Mouse (Mus musculus) midbrain, embryonic 10.5 days (tissue): Measurements from ENCODE around the gene Lrrc7. TPM values are rescaled to one million over a fixed set of nuclear protein-coding genes. Genes with fewer than 3 reads are reported as not detected.
"Not testable (repeated sequence)": the region's sequence is repeated elsewhere in the genome, so short reads cannot be mapped to it uniquely, and the experiment has no call there.

Source experiments
- DNase-seq: peaks from one replicate; pipeline ENCODE4 v3.0.0-alpha.2; 2017; ENCODE audit warnings: low spot score
- H3K27ac ChIP-seq: fragments of 300-500 bp; sonication (generic); replicated peaks from 2 replicates; pipeline ENCODE4 v1.5.1; 2016; ENCODE audit warnings: mild to moderate bottlenecking
- H3K27me3 ChIP-seq: fragments of 300-500 bp; sonication (generic); 2 replicates; pipeline ENCODE4 v1.6.1; 2016; ENCODE audit warnings: low read depth, mild to moderate bottlenecking; ENCODE audit not compliant: poor library complexity, severe bottlenecking
- H3K36me3 ChIP-seq: fragments of 300-500 bp; sonication (generic); 2 replicates; pipeline ENCODE4 v1.6.1; 2016; ENCODE audit warnings: mild to moderate bottlenecking, moderate library complexity
- H3K4me1 ChIP-seq: fragments of 300-500 bp; sonication (generic); 2 replicates; pipeline ENCODE4 v1.6.1; 2016
- H3K4me3 ChIP-seq: fragments of 300-500 bp; sonication (generic); 2 replicates; pipeline ENCODE4 v1.5.1; 2016; ENCODE audit warnings: mild to moderate bottlenecking, moderate library complexity
- H3K9me3 ChIP-seq: fragments of 300-500 bp; sonication (generic); replicated peaks from 2 replicates; pipeline ENCODE4 v1.6.1; 2016; ENCODE audit warnings: mild to moderate bottlenecking
- WGBS: fragments of 180-500 bp; shearing (Covaris S2); methylation state at CpG from one replicate; pipeline ENCODE4 v1.1.7; 2016; 5-methylcytosine and 5-hydroxymethylcytosine counted together
- polyA plus RNA-seq: library from polyadenylated mRNA; unstranded; fragments of >200 nt; fragmentation: Nextera tagmentation; extraction: Ambion mirVana; gene quantifications from 2 replicates; pipeline ENCODE4 v1.2.1, GENCODE M21; 2016

The Lrrc7 gene
- polyA plus RNA-seq, 1 experiment from 2014 or later = 0.31 TPM

DNA sequence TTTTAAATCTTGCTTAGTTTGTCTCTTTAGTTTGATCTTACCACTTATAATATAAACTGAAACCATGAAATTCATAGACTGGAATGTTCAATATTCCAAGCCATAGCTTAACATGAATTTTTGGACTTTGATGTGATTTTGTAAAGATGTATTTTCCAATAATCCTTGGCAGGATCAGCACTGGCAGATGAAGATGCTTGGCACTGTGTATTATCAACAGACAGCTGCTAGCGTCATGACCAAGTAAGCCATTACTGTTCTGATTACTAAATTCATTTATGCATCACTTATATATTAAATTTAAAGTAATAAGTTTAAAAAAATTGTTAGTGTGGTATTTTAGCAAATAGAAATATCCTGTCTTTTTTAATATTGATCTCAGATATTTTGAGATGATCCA lies 413.0 kb downstream of the Lrrc7 start:
- DNase-seq = no peak
- Histone ChIP-seq H3K27ac (no peak overlapping the region), H3K36me3 (no peaks in the 10 kb centered on the region), H3K4me1 (no peaks in the 10 kb centered on the region), H3K27me3 (no peaks in the 10 kb centered on the region), H3K4me3 (no peak overlapping the region), H3K9me3 (no peaks in the 10 kb centered on the region)
- 90% methylated on average over 1 of the region's 1 CpGs for WGBS

DNA sequence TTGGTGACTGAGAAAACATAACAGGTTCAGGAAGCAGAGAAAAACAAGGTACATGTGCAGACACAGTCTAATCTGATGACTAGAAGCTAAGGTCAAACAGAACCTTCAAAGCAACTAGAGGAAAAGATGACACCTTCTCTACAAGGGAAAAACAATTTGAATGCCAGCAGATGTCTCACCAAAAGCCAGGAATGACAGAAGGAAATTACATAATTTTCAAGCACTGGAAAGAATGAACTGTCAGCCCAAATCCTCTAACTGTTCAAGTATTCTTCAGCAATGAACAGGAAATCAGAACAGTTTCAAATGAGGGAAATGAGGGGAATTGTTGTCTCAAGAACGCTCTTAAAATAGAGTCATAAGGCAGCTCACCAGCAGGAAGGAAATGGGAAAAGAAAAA lies 421.4 kb downstream of the Lrrc7 start:
- Histone ChIP-seq H3K4me1 (no peaks in the 10 kb centered on the region), H3K36me3 (no peaks in the 10 kb centered on the region), H3K27ac (no peak overlapping the region), H3K9me3 (no peaks in the 10 kb centered on the region), H3K27me3 (no peaks in the 10 kb centered on the region), H3K4me3 (no peak overlapping the region)
- DNase-seq = no peak
- 88% methylated on average over 1 of the region's 1 CpGs for whole genome bisulfite sequencing

DNA sequence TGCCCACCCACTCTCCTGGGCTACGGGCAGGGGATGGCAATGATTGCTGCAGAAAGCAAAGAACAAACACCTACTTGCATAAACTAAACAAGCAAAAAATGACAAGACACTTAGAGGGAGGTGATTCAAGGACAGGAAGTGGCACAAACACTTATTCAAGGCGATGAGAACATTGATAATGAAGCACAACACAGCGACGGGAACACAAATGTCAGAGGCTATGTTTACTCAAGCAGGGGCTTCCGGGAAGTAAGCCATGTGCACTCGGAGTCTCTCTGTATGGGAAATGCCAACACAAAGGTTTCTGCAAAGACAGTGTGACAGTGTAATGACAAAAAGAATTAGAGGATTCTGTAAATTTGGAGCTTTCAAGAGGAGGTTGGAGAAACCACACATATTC lies 424.2 kb downstream of the Lrrc7 start:
- H3K4me3 ChIP-seq = no peak overlapping the region
- 61% methylated on average over 6 of the region's 6 CpGs for WGBS
- no peaks in the 10 kb centered on the region for H3K27me3 ChIP-seq
- no peaks in the 10 kb centered on the region for H3K9me3 ChIP-seq
- no peak for DNase-seq
- H3K36me3 ChIP-seq = no peaks in the 10 kb centered on the region
- no peak overlapping the region for H3K27ac ChIP-seq
- H3K4me1 ChIP-seq = no peaks in the 10 kb centered on the region

DNA sequence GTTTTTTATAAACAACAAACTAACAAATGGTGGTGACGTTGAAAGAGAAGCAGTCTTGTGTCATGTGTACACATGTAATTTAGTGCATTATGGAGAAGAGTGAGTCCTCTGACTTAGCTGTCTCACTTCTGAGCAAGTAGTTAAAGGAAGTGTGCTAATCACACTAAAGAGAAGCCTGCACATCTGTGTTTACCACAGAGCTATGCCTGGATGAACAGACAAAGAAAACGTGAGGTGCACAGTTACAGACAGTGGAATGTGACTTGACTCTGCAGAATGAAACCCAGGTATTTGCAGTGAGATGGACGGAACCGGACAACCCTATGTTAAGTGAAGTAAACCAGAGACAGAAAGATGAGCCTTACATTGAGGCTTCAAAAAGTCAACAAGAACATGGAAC lies 430.3 kb downstream of the Lrrc7 start:
- Histone ChIP-seq H3K27me3 (no peaks in the 10 kb centered on the region), H3K4me1 (no peaks in the 10 kb centered on the region), H3K9me3 (no peaks in the 10 kb centered on the region), H3K4me3 (no peak overlapping the region), H3K36me3 (no peaks in the 10 kb centered on the region), H3K27ac (no peak overlapping the region)
- 85% methylated on average over 4 of the region's 4 CpGs for WGBS
- no peak for DNase-seq

DNA sequence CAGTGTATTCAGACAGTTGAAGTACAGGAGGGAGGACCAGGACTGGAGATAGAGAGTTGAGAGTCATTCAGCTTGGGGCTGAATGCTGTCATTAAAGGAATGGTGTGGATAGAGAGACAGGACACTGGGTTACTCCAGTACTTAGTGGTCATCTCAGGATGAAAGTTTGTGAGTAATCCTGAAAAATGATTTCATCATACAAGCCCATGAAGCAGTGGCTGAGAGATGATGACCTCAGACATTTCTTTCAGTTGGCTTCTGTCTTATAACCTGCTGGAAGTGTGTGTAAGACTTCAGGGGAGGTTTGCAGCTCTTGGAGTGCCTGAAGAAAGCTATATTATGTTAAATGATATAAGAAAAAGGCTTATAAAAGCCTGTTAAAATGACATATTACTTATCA lies 430.8 kb downstream of the Lrrc7 start:
- no peaks in the 10 kb centered on the region for H3K36me3 ChIP-seq
- H3K4me1 ChIP-seq = no peaks in the 10 kb centered on the region
- H3K27ac ChIP-seq = no peak overlapping the region
- no peak for DNase-seq
- H3K9me3 ChIP-seq = no peaks in the 10 kb centered on the region
- no peaks in the 10 kb centered on the region for H3K27me3 ChIP-seq
- no peak overlapping the region for H3K4me3 ChIP-seq

DNA sequence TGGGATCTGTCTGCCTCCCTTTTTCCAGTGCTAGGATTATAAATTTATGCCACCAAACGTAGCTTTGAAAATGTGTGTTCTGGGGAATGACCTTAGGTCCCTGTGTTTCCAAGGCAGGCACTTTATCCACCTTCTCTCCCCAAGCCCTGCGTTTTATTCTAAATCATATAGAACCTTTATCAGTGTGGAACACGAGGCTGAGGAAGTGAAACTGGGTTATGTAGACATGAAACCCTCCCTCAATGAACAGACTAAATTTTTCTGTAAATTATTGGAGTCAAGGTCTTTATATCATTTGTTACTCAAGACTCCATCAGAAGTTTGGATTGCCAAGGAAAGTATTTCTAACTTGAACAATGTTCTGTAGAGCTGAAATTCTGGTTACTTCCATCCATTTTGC lies 439.1 kb downstream of the Lrrc7 start:
- no peaks in the 10 kb centered on the region for H3K9me3 ChIP-seq
- H3K36me3 ChIP-seq = no peaks in the 10 kb centered on the region
- H3K27me3 ChIP-seq = no peaks in the 10 kb centered on the region
- DNase-seq = no peak
- 68% methylated on average over 3 of the region's 3 CpGs for WGBS
- no peaks in the 10 kb centered on the region for H3K4me1 ChIP-seq
- H3K4me3 ChIP-seq = no peak overlapping the region
- H3K27ac ChIP-seq = no peak overlapping the region

DNA sequence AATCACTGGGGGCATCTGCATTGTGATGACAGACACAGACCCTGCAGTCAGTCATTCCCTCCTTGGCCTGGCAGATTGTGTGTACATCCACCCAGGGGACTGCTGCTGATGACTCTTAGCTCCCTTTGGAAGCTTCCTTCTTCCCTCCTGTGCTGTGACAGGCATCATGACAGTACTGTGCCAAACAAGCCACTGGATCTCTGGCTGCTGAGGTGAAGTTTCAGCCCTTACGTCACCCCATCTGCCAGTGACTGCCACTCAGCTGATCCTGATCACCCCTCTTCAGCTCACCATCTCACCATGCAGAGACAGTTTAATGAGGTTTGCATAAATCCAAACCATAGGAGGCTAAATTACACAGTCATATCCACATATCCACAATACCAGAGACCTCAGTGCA lies 456.8 kb downstream of the Lrrc7 start:
- no peaks in the 10 kb centered on the region for H3K27me3 ChIP-seq
- WGBS = 100% methylated on average over 1 of the region's 1 CpGs
- no peak overlapping the region for H3K27ac ChIP-seq
- H3K4me1 ChIP-seq = no peaks in the 10 kb centered on the region
- no peak overlapping the region for H3K4me3 ChIP-seq
- H3K9me3 ChIP-seq = no peaks in the 10 kb centered on the region
- no peak for DNase-seq
- H3K36me3 ChIP-seq = no peaks in the 10 kb centered on the region

DNA sequence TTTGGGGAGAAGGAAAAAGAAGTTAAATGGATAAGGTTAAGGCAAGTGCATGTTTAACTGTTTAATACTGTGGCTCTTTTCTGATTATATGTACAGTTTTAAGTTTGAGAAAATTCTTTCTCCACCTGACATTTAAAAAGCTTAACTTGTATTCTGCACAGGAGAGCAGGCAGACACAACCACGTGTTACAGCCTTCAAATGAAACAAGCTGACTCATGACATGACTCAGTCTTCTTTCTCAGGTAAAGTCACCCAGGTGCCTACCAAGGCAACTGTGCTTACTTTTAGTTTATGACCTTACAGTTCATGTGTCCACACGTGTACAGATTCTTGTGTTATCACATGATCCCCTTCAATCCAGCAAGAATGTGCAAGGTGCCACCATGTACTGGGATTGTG lies 458.6 kb downstream of the Lrrc7 start:
- WGBS = 78% methylated on average over 2 of the region's 2 CpGs
- Histone ChIP-seq H3K36me3 (no peaks in the 10 kb centered on the region), H3K27me3 (no peaks in the 10 kb centered on the region), H3K27ac (no peak overlapping the region), H3K9me3 (no peaks in the 10 kb centered on the region), H3K4me3 (no peak overlapping the region), H3K4me1 (no peaks in the 10 kb centered on the region)
- no peak for DNase-seq

DNA sequence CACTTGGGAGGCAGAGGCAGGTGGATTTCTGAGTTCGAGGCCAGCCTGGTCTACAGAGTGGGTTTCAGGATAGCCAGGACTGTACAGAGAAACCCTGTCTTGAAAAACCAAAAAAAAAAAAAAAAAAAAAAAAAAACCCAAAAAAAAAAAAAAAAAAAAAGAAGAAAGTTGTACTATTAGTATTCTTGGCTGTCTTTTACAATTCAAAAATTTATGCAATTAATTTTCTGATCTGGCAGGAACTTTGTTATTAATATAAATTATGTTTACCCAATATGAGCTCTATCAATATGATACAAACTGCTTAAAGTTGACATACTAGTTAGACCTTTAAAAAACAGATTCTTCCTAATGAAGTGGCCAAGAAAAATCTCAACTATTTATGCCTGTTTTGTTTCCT lies 459.5 kb downstream of the Lrrc7 start:
- not testable (repeated sequence) for H3K9me3 ChIP-seq, H3K36me3 ChIP-seq, H3K4me3 ChIP-seq, DNase-seq, H3K27ac ChIP-seq, H3K27me3 ChIP-seq, H3K4me1 ChIP-seq
- 76% methylated on average over 1 of the region's 1 CpGs for WGBS

DNA sequence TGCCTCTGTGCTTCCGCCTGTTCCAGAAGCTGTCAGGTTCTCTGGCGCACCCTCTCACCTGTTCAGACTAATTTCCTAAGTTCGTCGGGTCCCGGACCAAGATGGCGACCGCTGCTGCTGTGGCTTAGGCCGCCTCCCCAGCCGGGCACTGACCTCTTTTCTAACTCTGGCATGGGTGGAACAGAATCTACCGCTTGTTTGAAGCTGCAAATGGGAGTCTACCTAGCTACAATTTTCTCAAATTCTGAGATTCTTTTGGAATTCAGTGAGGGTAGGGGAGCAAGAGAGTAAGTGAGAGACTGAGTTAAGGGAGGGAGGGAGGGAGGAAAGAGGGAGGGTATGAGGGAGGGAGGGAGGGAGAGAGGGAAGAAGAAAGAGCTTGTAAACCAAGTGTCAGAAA lies 460.0 kb downstream of the Lrrc7 start:
- DNase-seq, H3K27ac ChIP-seq, H3K4me3 ChIP-seq, H3K9me3 ChIP-seq, H3K27me3 ChIP-seq, H3K36me3 ChIP-seq, H3K4me1 ChIP-seq: not testable (repeated sequence)
- WGBS = 92% methylated on average over 9 of the region's 10 CpGs

DNA sequence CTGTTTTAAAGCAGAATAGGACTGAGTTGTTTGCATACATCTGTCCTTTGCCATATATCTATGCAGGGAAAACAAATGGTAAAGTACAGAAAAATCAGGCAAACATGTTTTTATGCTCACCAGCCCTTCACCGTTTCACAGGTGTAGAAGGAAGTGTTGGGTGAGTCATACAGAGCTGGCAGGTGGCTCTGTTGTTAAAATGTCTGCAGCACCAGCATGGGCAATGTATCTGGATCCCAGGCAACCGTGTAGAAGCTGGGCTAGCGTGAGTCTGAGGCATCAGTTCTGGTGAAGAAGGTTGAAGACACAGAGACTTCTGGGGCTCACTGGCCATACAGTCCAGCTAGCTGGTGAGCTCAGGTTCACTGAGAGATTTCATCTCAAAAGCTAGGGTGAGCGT lies 468.1 kb downstream of the Lrrc7 start:
- no peaks in the 10 kb centered on the region for H3K27me3 ChIP-seq
- H3K36me3 ChIP-seq = no peaks in the 10 kb centered on the region
- no peak for DNase-seq
- H3K4me3 ChIP-seq = no peak overlapping the region
- no peak overlapping the region for H3K27ac ChIP-seq
- H3K9me3 ChIP-seq = no peaks in the 10 kb centered on the region
- WGBS = 86% methylated on average over 4 of the region's 4 CpGs
- H3K4me1 ChIP-seq = no peaks in the 10 kb centered on the region

DNA sequence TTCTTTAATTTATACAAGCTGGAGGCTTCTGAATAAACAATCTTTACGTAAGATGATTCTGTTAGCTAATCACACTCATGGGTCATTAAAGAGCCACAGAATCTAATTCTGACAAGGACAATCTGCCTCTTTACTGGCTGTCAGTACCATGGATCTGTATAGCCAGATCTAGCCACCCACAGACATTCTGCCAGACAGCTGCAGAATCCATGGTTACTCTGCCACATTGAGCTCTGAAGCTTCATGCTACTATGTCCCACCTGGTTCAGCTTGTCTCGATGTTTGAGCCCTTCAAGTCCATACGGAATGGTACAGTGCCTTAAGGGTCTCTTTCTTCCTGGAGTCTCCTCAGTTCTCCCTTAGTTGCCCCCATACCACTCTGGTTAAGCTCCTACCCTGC lies 470.4 kb downstream of the Lrrc7 start:
- Histone ChIP-seq H3K27me3 (no peaks in the 10 kb centered on the region), H3K36me3 (no peaks in the 10 kb centered on the region), H3K4me1 (no peaks in the 10 kb centered on the region), H3K4me3 (no peak overlapping the region), H3K27ac (no peak overlapping the region), H3K9me3 (no peaks in the 10 kb centered on the region)
- DNase-seq = no peak
- 90% methylated on average over 3 of the region's 3 CpGs for WGBS

DNA sequence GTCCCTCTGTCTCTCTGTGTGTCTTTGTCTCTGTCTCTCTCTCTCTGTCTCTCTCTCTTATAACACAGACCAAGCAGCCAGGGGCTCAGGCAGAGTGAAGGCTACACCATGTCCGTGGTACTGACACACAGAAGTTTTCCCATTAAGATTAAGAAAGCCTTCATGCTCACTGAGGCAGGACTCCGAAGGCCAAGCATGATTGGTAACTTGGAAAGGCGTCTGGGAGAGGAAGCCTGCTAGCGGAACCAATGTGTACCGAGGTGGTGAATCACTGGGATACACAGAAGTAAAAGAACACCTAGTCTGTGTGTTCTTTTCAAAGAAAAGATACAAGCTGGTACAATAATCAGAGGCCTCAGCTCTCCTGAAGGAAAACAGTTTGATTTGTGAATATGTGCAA lies 484.2 kb downstream of the Lrrc7 start:
- Histone ChIP-seq H3K4me1 (no peaks in the 10 kb centered on the region), H3K27me3 (no peaks in the 10 kb centered on the region), H3K27ac (no peak overlapping the region), H3K9me3 (no peaks in the 10 kb centered on the region), H3K36me3 (no peaks in the 10 kb centered on the region), H3K4me3 (no peak overlapping the region)
- 84% methylated on average over 5 of the region's 5 CpGs for WGBS
- no peak for DNase-seq

DNA sequence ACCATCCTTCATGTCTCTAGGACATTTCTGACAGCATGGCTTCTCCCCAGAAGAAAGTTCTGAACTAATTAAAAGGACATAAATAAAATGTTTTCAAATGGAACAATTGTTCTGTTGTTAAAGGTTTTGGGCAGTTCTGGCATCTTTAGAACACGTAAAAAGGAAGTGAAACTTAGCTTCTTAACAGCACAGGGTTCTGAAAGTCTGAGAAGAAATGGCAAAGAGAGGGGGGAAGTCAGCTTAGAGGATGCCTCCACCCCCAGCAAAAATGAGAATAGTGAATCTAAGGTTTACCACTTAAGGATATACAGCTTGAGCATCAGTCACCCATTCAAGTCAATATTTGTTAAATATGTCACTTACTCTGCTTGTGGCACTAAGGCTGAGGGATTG lies 484.6 kb downstream of the Lrrc7 start:
- no peak for DNase-seq
- 63% methylated on average over 1 of the region's 1 CpGs for WGBS
- no peaks in the 10 kb centered on the region for H3K27me3 ChIP-seq
- H3K36me3 ChIP-seq = no peaks in the 10 kb centered on the region
- no peak overlapping the region for H3K27ac ChIP-seq
- H3K9me3 ChIP-seq = no peaks in the 10 kb centered on the region
- H3K4me1 ChIP-seq = no peaks in the 10 kb centered on the region
- no peak overlapping the region for H3K4me3 ChIP-seq
